In the genomic region with DNA sequence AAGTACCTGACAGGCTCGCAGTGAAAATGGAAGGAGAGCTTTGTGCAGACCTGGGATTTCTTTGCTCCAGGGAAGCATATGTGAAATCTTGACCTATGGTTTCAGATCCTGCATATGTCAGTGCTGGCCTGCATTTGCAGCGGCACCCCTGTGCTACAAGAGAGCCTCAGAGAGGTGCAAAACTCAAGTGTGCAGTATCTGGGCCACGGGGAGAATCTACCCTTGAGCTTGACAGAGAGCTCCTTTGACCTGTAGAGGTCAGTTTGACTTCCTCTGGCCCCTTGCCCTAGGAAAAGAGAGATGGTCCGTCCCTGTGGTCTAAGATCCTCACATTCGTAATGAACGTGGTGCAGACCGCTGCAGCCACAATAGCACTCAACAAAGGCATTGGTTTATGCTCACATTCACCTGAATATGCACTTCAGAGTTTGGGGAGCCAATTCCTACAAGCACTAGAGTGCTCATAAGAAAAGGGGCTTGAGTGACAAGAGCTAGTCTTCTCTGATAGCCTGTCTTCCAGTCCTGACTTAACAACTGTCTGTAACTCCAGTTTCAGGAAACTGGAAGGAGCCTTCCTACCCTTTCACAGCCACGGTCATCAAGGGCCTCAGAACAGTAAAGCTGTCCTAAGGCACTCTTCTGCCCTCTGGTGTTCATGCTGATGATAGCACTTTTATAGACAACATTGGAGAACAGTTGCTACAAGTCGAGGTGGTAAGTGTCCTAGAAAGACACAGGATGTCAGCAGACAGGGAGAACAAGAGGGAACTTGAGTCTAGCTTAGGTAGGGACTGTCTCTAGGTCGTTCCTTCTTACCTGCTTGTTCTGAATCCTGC, we compare ENCODE assay signal across 8 mouse cellular contexts.
A peak's percentile ranks its signal among the peaks of the same experiment; 100 is the strongest.
DNase-seq lines count a peak whose midpoint lies in the region; ATAC-seq lines count a peak whose summit lies in the region.

No protein-coding gene starts in this region.

- H3K36me3 ChIP-seq in forebrain, embryonic 12.5 days (replicated peaks): no peaks in the 10 kb centered on the region
- no peaks in the 10 kb centered on the region for H3K36me3 ChIP-seq in hindbrain, embryonic 15.5 days
- no peaks in the 10 kb centered on the region for H3K36me3 ChIP-seq in stomach, embryonic 14.5 days (ENCODE audit: control insufficient read depth, insufficient read depth, low read length)

- 59% methylated on average over 10 of the region's 10 CpGs for WGBS in forebrain, embryonic 12.5 days
- 43% methylated on average over 10 of the region's 10 CpGs for WGBS in hindbrain, embryonic 15.5 days
- WGBS in stomach, embryonic 14.5 days: 48% methylated on average over 10 of the region's 10 CpGs

- H3K9me3 ChIP-seq in forebrain, embryonic 12.5 days: no peaks in the 10 kb centered on the region
- no peaks in the 10 kb centered on the region for H3K9me3 ChIP-seq in hindbrain, embryonic 15.5 days
- no peaks in the 10 kb centered on the region for H3K9me3 ChIP-seq in stomach, embryonic 14.5 days (ENCODE audit: control insufficient read depth, low read depth, low read length)

- no peaks in the 10 kb centered on the region for H3K27me3 ChIP-seq in forebrain, embryonic 12.5 days
- no peaks in the 10 kb centered on the region for H3K27me3 ChIP-seq in hindbrain, embryonic 15.5 days
- H3K27me3 ChIP-seq in stomach, embryonic 14.5 days (ENCODE audit: control insufficient read depth, insufficient read depth, low read length): no peaks in the 10 kb centered on the region

- H3K4me2 ChIP-seq in forebrain, embryonic 12.5 days: no peak overlapping the region
- H3K4me2 ChIP-seq in hindbrain, embryonic 15.5 days: no peak overlapping the region
- H3K4me2 ChIP-seq in stomach, embryonic 14.5 days (replicated peaks; ENCODE audit: low read depth, low read length): no peak overlapping the region

- no peak overlapping the region for H3K27ac ChIP-seq in forebrain, embryonic 12.5 days
- 0 out of 2 replicates have a peak overlapping the region, but pooled peaks have one; percentile 2 for H3K27ac ChIP-seq in hindbrain, embryonic 15.5 days (replicated peaks)
- no peak overlapping the region for H3K27ac ChIP-seq in stomach, embryonic 14.5 days (ENCODE audit: low read length)

- no peak overlapping the region for H3K9ac ChIP-seq in forebrain, embryonic 12.5 days
- H3K9ac ChIP-seq in hindbrain, embryonic 15.5 days: no peak overlapping the region
- no peak overlapping the region for H3K9ac ChIP-seq in stomach, embryonic 14.5 days (replicated peaks; ENCODE audit: low read depth, low read length)

- no peak overlapping the region for H3K4me3 ChIP-seq in forebrain, embryonic 12.5 days (replicated peaks)
- H3K4me3 ChIP-seq in hindbrain, embryonic 15.5 days: no peak overlapping the region
- H3K4me3 ChIP-seq in stomach, embryonic 14.5 days (ENCODE audit: low read depth, low read length): no peak overlapping the region

- DNase-seq in adrenal gland, adult (ENCODE audit: inconsistent age in 2 of 2, low spot score in 1 of 2): peak; percentile 11 to 84
- no peak for DNase-seq in adrenal gland, postnatal 25 days
- DNase-seq in c-Kit-positive CD71-positive TER-119-negative erythroid progenitor cells, embryonic 14.5 days (ENCODE audit: low read depth): peak; percentile 5
- peak; percentile 59 to 71 for DNase-seq in layer of hippocampus, postnatal 10 days (ENCODE audit: low spot score in 2 of 2)

- peak; percentile 66 for ATAC-seq in forebrain, embryonic 12.5 days (ENCODE audit: low FRiP score)
- peak; percentile 82 for ATAC-seq in hindbrain, embryonic 15.5 days (ENCODE audit: low FRiP score, low read depth)
- ATAC-seq in megakaryocyte-erythroid progenitor cell, adult 5-6 weeks (replicated peaks; ENCODE audit: low FRiP score, low TSS enrichment, poor library complexity, severe bottlenecking): 0 out of 2 replicates have a peak, but pooled peaks have one; percentile 59
- peak; percentile 46; the same call in 1 of the 2 replicates for ATAC-seq in stomach, embryonic 14.5 days (ENCODE audit: insufficient number of reproducible peaks, insufficient read depth, low FRiP score, low read depth)

- H3K4me1 ChIP-seq in forebrain, embryonic 12.5 days: 0 out of 2 replicates have a peak, but pooled peaks cover 5% of the 10 kb centered on the region
- peaks cover 8% of the 10 kb centered on the region; the same call in 1 of the 2 replicates for H3K4me1 ChIP-seq in hindbrain, embryonic 15.5 days (replicated peaks)
- H3K4me1 ChIP-seq in stomach, embryonic 14.5 days (ENCODE audit: control insufficient read depth, insufficient read depth, low read length): no peaks in the 10 kb centered on the region
